Mouse (Mus musculus): ENCODE results near the gene Zfp951. TPM values are rescaled to one million over a fixed set of nuclear protein-coding genes. Genes with fewer than 3 reads are reported as not detected.
"Not testable (repeated sequence)": the region's sequence is repeated elsewhere in the genome, so short reads cannot be mapped to it uniquely, and the experiment has no call there.

Gene Zfp951
- 0.26 and 0.69 TPM in 2 replicates for polyA plus RNA-seq (2012; rRNA removed)

GRCm38 (mm10) chr5:104859962-104860525, at the start of gene Zfp951:
Zfp951 (minus strand) TSS chr5:104860070.
- not testable (repeated sequence) for H3K36me3 ChIP-seq (ENCODE audit: control insufficient read depth, insufficient read depth, low read length); H3K27me3 ChIP-seq (replicated peaks; ENCODE audit: control insufficient read depth, insufficient read depth, low read length); H3K4me1 ChIP-seq (ENCODE audit: control insufficient read depth, insufficient read depth, low read length)
- DNase-seq: peak; percentile 85
- Histone ChIP-seq H3K27ac (ENCODE audit: insufficient read depth, low read depth, low read length) (peak within 1 kb of the TSS; percentile 80; the same call in 1 of the 2 replicates), H3K4me3 (ENCODE audit: insufficient read depth, low read depth, low read length) (peak within 1 kb of the TSS; percentile 67)
- WGBS: 39% methylated on average over 11 of the region's 12 CpGs

GRCm38 (mm10) chr5:104906556-104906955, 46.7 kb upstream of the Zfp951 start:
- H3K4me1 ChIP-seq (ENCODE audit: control insufficient read depth, insufficient read depth, low read length); H3K4me3 ChIP-seq (ENCODE audit: insufficient read depth, low read depth, low read length); DNase-seq; H3K27ac ChIP-seq (ENCODE audit: insufficient read depth, low read depth, low read length); H3K27me3 ChIP-seq (replicated peaks; ENCODE audit: control insufficient read depth, insufficient read depth, low read length); H3K36me3 ChIP-seq (ENCODE audit: control insufficient read depth, insufficient read depth, low read length): not testable (repeated sequence)
- WGBS: 91% methylated on average over 5 of the region's 5 CpGs

- Histone ChIP-seq H3K4me3 (ENCODE audit: insufficient read depth, low read depth, low read length) (peak overlapping the region; percentile 67), H3K27ac (ENCODE audit: insufficient read depth, low read depth, low read length) (peak overlapping the region; percentile 80; the same call in 1 of the 2 replicates)
- not testable (repeated sequence) for H3K4me1 ChIP-seq (ENCODE audit: control insufficient read depth, insufficient read depth, low read length); H3K27me3 ChIP-seq (replicated peaks; ENCODE audit: control insufficient read depth, insufficient read depth, low read length); DNase-seq; H3K36me3 ChIP-seq (ENCODE audit: control insufficient read depth, insufficient read depth, low read length)
- 48% methylated on average over 10 of the region's 15 CpGs for WGBS
Observed at GRCm38 (mm10) chr5:104859045-104859961, 567 bp downstream of the Zfp951 start.

GRCm38 (mm10) chr5:104854546-104854945, 5.3 kb downstream of the Zfp951 start:
- not testable (repeated sequence) for H3K27me3 ChIP-seq (replicated peaks; ENCODE audit: control insufficient read depth, insufficient read depth, low read length); H3K27ac ChIP-seq (ENCODE audit: insufficient read depth, low read depth, low read length); H3K4me3 ChIP-seq (ENCODE audit: insufficient read depth, low read depth, low read length); H3K36me3 ChIP-seq (ENCODE audit: control insufficient read depth, insufficient read depth, low read length); H3K4me1 ChIP-seq (ENCODE audit: control insufficient read depth, insufficient read depth, low read length); DNase-seq
- 85% methylated on average over 3 of the region's 3 CpGs for WGBS

GRCm38 (mm10) chr5:104833330-104833729, 26.5 kb downstream of the Zfp951 start:
- Histone ChIP-seq H3K36me3 (ENCODE audit: control insufficient read depth, insufficient read depth, low read length) (no peaks in the 10 kb centered on the region), H3K27me3 (replicated peaks; ENCODE audit: control insufficient read depth, insufficient read depth, low read length) (no peaks in the 10 kb centered on the region), H3K27ac (ENCODE audit: insufficient read depth, low read depth, low read length) (no peak overlapping the region), H3K4me3 (ENCODE audit: insufficient read depth, low read depth, low read length) (no peak overlapping the region), H3K4me1 (ENCODE audit: control insufficient read depth, insufficient read depth, low read length) (no peaks in the 10 kb centered on the region)
- DNase-seq: no peak
- no peak for TF ChIP-seq POLR2A (IDR thresholded peaks at IDR 0.05; ENCODE audit: low read depth, low read length)
- TF ChIP-seq CTCF (conservative IDR thresholded peaks at IDR 0.05; ENCODE audit: insufficient read depth, insufficient read length, low read depth, low read length): no peak

- Histone ChIP-seq H3K27me3 (replicated peaks; ENCODE audit: control insufficient read depth, insufficient read depth, low read length) (no peaks in the 10 kb centered on the region), H3K4me3 (ENCODE audit: insufficient read depth, low read depth, low read length) (no peak overlapping the region), H3K36me3 (ENCODE audit: control insufficient read depth, insufficient read depth, low read length) (no peaks in the 10 kb centered on the region), H3K4me1 (ENCODE audit: control insufficient read depth, insufficient read depth, low read length) (no peaks in the 10 kb centered on the region), H3K27ac (ENCODE audit: insufficient read depth, low read depth, low read length) (no peak overlapping the region)
- TF ChIP-seq POLR2A (IDR thresholded peaks at IDR 0.05; ENCODE audit: low read depth, low read length): no peak
- no peak for TF ChIP-seq CTCF (conservative IDR thresholded peaks at IDR 0.05; ENCODE audit: insufficient read depth, insufficient read length, low read depth, low read length)
- DNase-seq: no peak
- 75% methylated on average over 1 of the region's 1 CpGs for WGBS
Observed at GRCm38 (mm10) chr5:104829611-104830010, 30.3 kb downstream of the Zfp951 start.

- not testable (repeated sequence) for H3K4me3 ChIP-seq (ENCODE audit: insufficient read depth, low read depth, low read length); DNase-seq; H3K36me3 ChIP-seq (ENCODE audit: control insufficient read depth, insufficient read depth, low read length); H3K27me3 ChIP-seq (replicated peaks; ENCODE audit: control insufficient read depth, insufficient read depth, low read length); H3K27ac ChIP-seq (ENCODE audit: insufficient read depth, low read depth, low read length); H3K4me1 ChIP-seq (ENCODE audit: control insufficient read depth, insufficient read depth, low read length)
- 72% methylated on average over 6 of the region's 6 CpGs for WGBS
Observed at GRCm38 (mm10) chr5:104770138-104770537, 89.7 kb downstream of the Zfp951 start.

Other genes with a start within 250 kb of the Zfp951 start
- 0.14 and 0.53 TPM in 2 replicates for gene Abcg3, start 122.6 kb upstream of the Zfp951 start, polyA plus RNA-seq (2012; rRNA removed)